Mouse (Mus musculus): ENCODE measurements at regions not wholly inside any gene's neighbourhood (a gene's known extent, or its start where the extent isn't known, plus 50 kb on each side); places are given as distances from the start of the nearest gene placed in this dataset.
"Not testable (repeated sequence)": the region's sequence is repeated elsewhere in the genome, so short reads cannot be mapped to it uniquely, and the experiment has no call there.

DNA sequence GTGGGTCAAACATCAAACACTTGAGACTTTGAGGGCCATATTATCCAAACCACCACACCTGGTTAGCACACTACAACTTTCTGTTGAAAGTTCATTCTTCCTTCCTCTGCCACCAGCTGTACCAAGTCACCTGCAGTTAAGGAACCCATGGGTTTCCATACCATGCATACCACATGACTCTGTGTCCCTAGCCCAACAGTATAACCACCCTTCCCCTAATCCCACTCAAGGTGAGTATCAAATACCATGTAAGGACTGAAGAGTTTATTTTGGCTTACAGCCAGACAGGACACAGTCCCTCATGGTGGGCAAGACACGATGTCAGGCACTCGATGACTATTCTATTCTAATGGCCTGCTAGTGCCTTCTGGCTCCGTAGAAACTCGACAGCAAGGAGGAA is 95.9 kb upstream of the Hivep1 start:
- no peak for ATAC-seq
- WGBS (ENCODE audit: insufficient replicate concordance): 80% methylated on average over 4 of the region's 4 CpGs
- no peak for DNase-seq

DNA sequence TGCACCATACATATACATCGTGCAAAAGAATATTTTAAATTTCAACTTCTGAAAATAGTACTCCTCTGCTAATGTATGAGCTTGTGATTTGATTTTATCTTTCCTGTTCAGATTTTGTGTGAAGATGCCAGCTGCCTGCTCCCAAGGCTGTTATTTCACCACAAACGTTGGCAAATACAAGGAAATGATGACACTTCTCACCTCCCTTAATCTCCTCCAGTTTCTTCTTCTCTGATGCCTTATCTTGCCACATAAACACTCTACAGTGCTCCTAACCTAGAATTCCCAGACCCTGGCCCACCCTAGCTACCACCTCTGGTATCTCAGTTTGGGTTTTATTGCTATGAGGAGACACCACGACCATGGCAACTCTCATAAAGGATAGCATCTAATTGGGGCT is 96.6 kb upstream of the Hivep1 start:
- H3K9me3 ChIP-seq (ENCODE audit: low read length): no peaks in the 10 kb centered on the region
- H3K9ac ChIP-seq (replicated peaks): no peak overlapping the region
- no peak overlapping the region for H3K27ac ChIP-seq (ENCODE audit: low read depth)
- TF ChIP-seq CTCF (IDR thresholded peaks at IDR 0.05; ENCODE audit: low read depth): no peak
- no peak for TF ChIP-seq EP300 (IDR thresholded peaks at IDR 0.05; ENCODE audit: low read depth)
- ATAC-seq (no peak), DNase-seq (no peak)
- H3K4me3 ChIP-seq (ENCODE audit: low read depth, low read length): no peak overlapping the region
- H3K27me3 ChIP-seq (ENCODE audit: insufficient read depth, low read length): no peaks in the 10 kb centered on the region
- H3K4me2 ChIP-seq (ENCODE audit: low read depth, low read length): no peak overlapping the region
- H3K4me1 ChIP-seq (ENCODE audit: insufficient read depth): no peaks in the 10 kb centered on the region
- WGBS (ENCODE audit: insufficient replicate concordance): 51% methylated on average over 3 of the region's 3 CpGs
- H3K36me3 ChIP-seq (replicated peaks; ENCODE audit: insufficient read depth, low read length): no peaks in the 10 kb centered on the region

More for the DNA sequence above, 95.9 kb upstream of the Hivep1 start:
- Histone ChIP-seq H3K9ac (replicated peaks) (no peak overlapping the region), H3K27me3 (ENCODE audit: insufficient read depth, low read length) (no peaks in the 10 kb centered on the region), H3K4me3 (ENCODE audit: low read depth, low read length) (no peak overlapping the region), H3K27ac (ENCODE audit: low read depth) (no peak overlapping the region), H3K9me3 (ENCODE audit: low read length) (no peaks in the 10 kb centered on the region), H3K4me2 (ENCODE audit: low read depth, low read length) (no peak overlapping the region), H3K36me3 (replicated peaks; ENCODE audit: insufficient read depth, low read length) (no peaks in the 10 kb centered on the region), H3K4me1 (ENCODE audit: insufficient read depth) (no peaks in the 10 kb centered on the region)
- no peak for TF ChIP-seq CTCF (IDR thresholded peaks at IDR 0.05; ENCODE audit: low read depth)
- no peak for TF ChIP-seq EP300 (IDR thresholded peaks at IDR 0.05; ENCODE audit: low read depth)

DNA sequence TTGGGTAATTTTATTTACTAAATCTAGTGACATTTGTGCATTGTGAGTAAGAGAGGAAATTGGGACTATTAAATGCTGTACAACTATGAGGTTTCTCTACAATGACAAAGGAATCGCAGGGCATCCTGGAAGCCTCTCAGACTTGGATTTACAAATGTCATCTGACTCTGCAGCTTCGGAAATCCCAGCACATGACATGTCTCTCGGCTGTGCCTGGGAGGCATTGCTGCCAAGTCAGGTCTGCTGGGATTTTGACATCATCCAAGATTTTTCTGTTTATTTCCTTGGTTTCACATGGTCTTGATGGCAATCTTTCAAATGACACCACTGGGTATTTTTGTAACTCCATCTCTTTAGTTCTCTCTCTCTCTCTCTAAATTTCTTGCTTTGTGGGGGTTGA is 99.4 kb upstream of the Hivep1 start:
- H3K27me3 ChIP-seq (ENCODE audit: insufficient read depth, low read length): no peaks in the 10 kb centered on the region
- no peak overlapping the region for H3K4me2 ChIP-seq (ENCODE audit: low read depth, low read length)
- H3K4me3 ChIP-seq (ENCODE audit: low read depth, low read length): no peak overlapping the region
- no peak for TF ChIP-seq CTCF (IDR thresholded peaks at IDR 0.05; ENCODE audit: low read depth)
- TF ChIP-seq EP300 (IDR thresholded peaks at IDR 0.05; ENCODE audit: low read depth): no peak
- DNase-seq (no peak), ATAC-seq (no peak)
- H3K36me3 ChIP-seq (replicated peaks; ENCODE audit: insufficient read depth, low read length): no peaks in the 10 kb centered on the region
- no peak overlapping the region for H3K9ac ChIP-seq (replicated peaks)
- H3K4me1 ChIP-seq (ENCODE audit: insufficient read depth): no peaks in the 10 kb centered on the region
- WGBS (ENCODE audit: insufficient replicate concordance): 70% methylated on average over 3 of the region's 3 CpGs
- no peaks in the 10 kb centered on the region for H3K9me3 ChIP-seq (ENCODE audit: low read length)
- no peak overlapping the region for H3K27ac ChIP-seq (ENCODE audit: low read depth)

DNA sequence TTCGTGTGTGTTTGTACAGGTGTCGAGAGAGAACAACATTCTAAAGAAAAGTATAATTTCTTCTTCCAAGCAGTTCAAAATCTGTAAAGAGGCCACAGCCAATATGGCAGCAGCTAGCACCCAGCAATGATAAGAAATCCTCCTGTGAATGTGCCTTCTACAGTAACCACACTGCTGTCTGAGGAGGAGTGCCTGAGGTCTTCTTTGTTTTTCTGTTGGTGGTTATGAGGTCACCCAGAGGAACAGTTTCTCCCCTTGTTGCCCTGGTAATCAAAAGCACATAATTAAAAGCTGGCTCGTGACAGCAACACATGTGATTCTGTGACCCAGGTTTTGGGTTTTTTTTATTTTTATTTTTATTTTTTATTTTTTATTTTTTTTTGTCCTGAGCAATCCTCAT is 100.8 kb upstream of the Adtrp start:
- 75% methylated on average over 3 of the region's 3 CpGs for WGBS (ENCODE audit: insufficient replicate concordance)
- H3K4me2 ChIP-seq (ENCODE audit: low read depth, low read length): no peak overlapping the region
- no peak for TF ChIP-seq CTCF (IDR thresholded peaks at IDR 0.05; ENCODE audit: low read depth)
- TF ChIP-seq EP300 (IDR thresholded peaks at IDR 0.05; ENCODE audit: low read depth): no peak
- H3K36me3 ChIP-seq (replicated peaks; ENCODE audit: insufficient read depth, low read length): no peaks in the 10 kb centered on the region
- H3K9ac ChIP-seq (replicated peaks): no peak overlapping the region
- H3K4me1 ChIP-seq (ENCODE audit: insufficient read depth): no peaks in the 10 kb centered on the region
- DNase-seq (no peak), ATAC-seq (no peak)
- H3K27me3 ChIP-seq (ENCODE audit: insufficient read depth, low read length): no peaks in the 10 kb centered on the region
- no peak overlapping the region for H3K4me3 ChIP-seq (ENCODE audit: low read depth, low read length)
- no peak overlapping the region for H3K27ac ChIP-seq (ENCODE audit: low read depth)
- no peaks in the 10 kb centered on the region for H3K9me3 ChIP-seq (ENCODE audit: low read length)

DNA sequence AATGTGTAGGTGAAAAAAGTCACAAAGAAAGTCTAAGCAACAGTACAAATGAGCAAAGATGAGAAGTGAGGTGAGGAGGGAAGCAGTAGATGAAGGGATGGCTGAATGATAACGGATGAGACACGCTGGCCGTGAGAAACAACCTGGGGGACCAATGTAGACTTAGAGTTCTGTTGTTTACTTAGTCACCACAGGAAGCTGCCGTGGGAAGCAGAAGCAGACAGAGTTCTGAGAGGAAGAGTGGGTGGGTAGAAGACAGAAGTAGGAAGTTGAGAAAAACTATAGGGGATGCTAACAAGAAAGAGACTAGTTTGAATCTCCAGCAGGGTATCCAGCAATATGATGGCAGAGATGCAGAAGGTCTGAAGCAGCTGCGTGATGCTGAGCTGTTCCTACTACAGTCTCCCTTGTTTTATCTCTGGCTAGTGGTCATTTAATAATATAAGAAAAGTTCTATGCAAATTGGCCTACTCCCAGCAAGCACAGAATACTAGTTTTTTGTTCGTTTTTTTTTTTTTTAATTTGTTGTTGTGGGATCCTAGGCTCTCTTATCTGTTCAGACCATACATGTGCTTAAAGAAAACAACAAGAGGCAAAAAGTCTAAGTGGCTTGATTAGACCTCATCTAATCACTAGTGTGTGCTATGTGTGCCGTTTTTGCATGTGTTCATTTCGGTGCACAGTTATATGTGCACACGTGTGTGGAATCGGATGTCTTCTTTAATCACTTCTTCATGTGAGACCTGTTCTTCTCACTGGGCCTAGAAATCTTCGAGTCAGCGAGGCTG is 85.0 kb upstream of the Adtrp start:
- no peak overlapping the region for H3K4me3 ChIP-seq (ENCODE audit: low read depth, low read length)
- ATAC-seq (no peak), DNase-seq (no peak)

DNA sequence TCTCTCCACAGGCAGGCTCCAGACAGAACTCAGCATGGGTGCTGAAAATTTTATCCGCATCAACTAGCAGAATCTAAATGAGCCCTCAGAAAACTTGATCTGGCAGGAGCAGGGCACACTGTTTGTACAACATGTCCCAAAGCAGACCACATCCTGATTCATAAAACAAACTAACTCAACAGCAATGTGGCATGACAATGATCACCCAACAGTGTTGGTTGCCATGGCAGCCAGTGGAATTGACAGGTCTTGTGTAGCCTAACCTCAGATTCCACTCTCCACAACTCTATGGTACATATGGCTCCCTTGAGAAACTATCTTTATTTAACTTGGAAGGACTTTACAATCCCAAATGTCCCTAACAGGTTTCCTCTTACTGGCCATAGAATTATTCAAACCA is 82.3 kb upstream of the Adtrp start:
- Histone ChIP-seq H3K9me3 (ENCODE audit: low read length) (no peaks in the 10 kb centered on the region), H3K36me3 (replicated peaks; ENCODE audit: insufficient read depth, low read length) (no peaks in the 10 kb centered on the region), H3K9ac (replicated peaks) (no peak overlapping the region), H3K27ac (ENCODE audit: low read depth) (no peak overlapping the region), H3K4me3 (ENCODE audit: low read depth, low read length) (no peak overlapping the region), H3K4me2 (ENCODE audit: low read depth, low read length) (no peak overlapping the region), H3K27me3 (ENCODE audit: insufficient read depth, low read length) (no peaks in the 10 kb centered on the region), H3K4me1 (ENCODE audit: insufficient read depth) (0 out of 2 replicates have a peak, but pooled peaks cover 3% of the 10 kb centered on the region)
- ATAC-seq: no peak
- no peak for DNase-seq
- TF ChIP-seq CTCF (IDR thresholded peaks at IDR 0.05; ENCODE audit: low read depth) (no peak), EP300 (IDR thresholded peaks at IDR 0.05; ENCODE audit: low read depth) (no peak)
- 96% methylated on average over 1 of the region's 1 CpGs for WGBS (ENCODE audit: insufficient replicate concordance)

More for the DNA sequence above, 85.0 kb upstream of the Adtrp start:
- H3K36me3 ChIP-seq (replicated peaks; ENCODE audit: insufficient read depth, low read length): no peaks in the 10 kb centered on the region
- no peak for TF ChIP-seq CTCF (IDR thresholded peaks at IDR 0.05; ENCODE audit: low read depth)
- no peak for TF ChIP-seq EP300 (IDR thresholded peaks at IDR 0.05; ENCODE audit: low read depth)
- no peak overlapping the region for H3K9ac ChIP-seq (replicated peaks)
- H3K4me2 ChIP-seq (ENCODE audit: low read depth, low read length): no peak overlapping the region
- 0 out of 2 replicates have a peak, but pooled peaks cover 3% of the 10 kb centered on the region for H3K4me1 ChIP-seq (ENCODE audit: insufficient read depth)
- H3K27me3 ChIP-seq (ENCODE audit: insufficient read depth, low read length): no peaks in the 10 kb centered on the region
- 41% methylated on average over 12 of the region's 12 CpGs for WGBS (ENCODE audit: insufficient replicate concordance)
- H3K9me3 ChIP-seq (ENCODE audit: low read length): no peaks in the 10 kb centered on the region
- H3K27ac ChIP-seq (ENCODE audit: low read depth): no peak overlapping the region

DNA sequence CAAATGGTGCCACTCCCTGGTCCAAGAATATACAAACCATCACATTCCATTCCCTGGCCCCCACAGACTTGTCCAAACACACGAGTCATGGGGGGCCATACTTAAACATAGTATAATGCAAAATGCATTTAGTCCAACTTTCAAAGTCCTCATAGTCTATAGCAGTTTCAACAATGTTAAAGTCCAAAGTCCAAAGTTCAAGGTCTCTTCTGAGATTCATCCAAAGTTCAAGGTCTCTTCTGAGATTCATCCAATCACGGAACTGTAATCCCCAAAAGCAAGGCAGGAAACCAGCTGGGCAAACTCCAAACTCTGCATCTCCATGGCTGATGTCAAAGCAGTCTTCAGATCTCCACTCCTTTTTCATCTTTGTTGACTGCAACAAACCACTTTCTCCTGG is 78.4 kb upstream of the Adtrp start:
- DNase-seq; H3K9me3 ChIP-seq (ENCODE audit: low read length); H3K27ac ChIP-seq (ENCODE audit: low read depth); H3K4me3 ChIP-seq (ENCODE audit: low read depth, low read length); H3K4me2 ChIP-seq (ENCODE audit: low read depth, low read length); H3K36me3 ChIP-seq (replicated peaks; ENCODE audit: insufficient read depth, low read length); ATAC-seq; H3K27me3 ChIP-seq (ENCODE audit: insufficient read depth, low read length); H3K4me1 ChIP-seq (ENCODE audit: insufficient read depth); H3K9ac ChIP-seq (replicated peaks): not testable (repeated sequence)
- 76% methylated on average over 2 of the region's 2 CpGs for WGBS (ENCODE audit: insufficient replicate concordance)
